Mouse (Mus musculus): ENCODE data around the gene Ajap1. TPM values are rescaled to one million over a fixed set of nuclear protein-coding genes. Genes with fewer than 3 reads are reported as not detected.

Ajap1 gene
- 0.34 and 0.45 TPM in 2 replicates for polyA plus RNA-seq (2016; fragmentation: Nextera tagmentation; extraction: Ambion mirVana)

GRCm38 (mm10) chr4:153482459-153483338 lies at the start of gene Ajap1:
Ajap1 (minus strand) TSS chr4:153482811.
- Histone ChIP-seq H3K9me3 (replicated peaks) (no peaks in the 10 kb centered on the region), H3K4me3 (peak within 1 kb of the TSS; percentile 61), H3K36me3 (no peaks in the 10 kb centered on the region), H3K4me1 (peaks cover 68% of the 10 kb centered on the region), H3K27me3 (ENCODE audit: low read depth, poor library complexity, severe bottlenecking) (peaks cover 70% of the 10 kb centered on the region), H3K27ac (peak within 1 kb of the TSS; percentile 74)
- 2% methylated on average over 106 of the region's 114 CpGs for WGBS
- peak; percentile 76 for DNase-seq (ENCODE audit: low spot score)

GRCm38 (mm10) chr4:153530536-153530935 lies 47.9 kb upstream of the Ajap1 start:
- peaks cover 16% of the 10 kb centered on the region for H3K4me1 ChIP-seq
- no peaks in the 10 kb centered on the region for H3K36me3 ChIP-seq
- H3K9me3 ChIP-seq (replicated peaks): no peaks in the 10 kb centered on the region
- H3K27ac ChIP-seq: no peak overlapping the region
- no peak for DNase-seq (ENCODE audit: low spot score)
- no peak overlapping the region for H3K4me3 ChIP-seq
- WGBS: 66% methylated on average over 14 of the region's 14 CpGs
- H3K27me3 ChIP-seq (ENCODE audit: low read depth, poor library complexity, severe bottlenecking): 0 out of 2 replicates have a peak, but pooled peaks cover 10% of the 10 kb centered on the region

GRCm38 (mm10) chr4:153521601-153522000 lies 39.0 kb upstream of the Ajap1 start:
- DNase-seq (ENCODE audit: low spot score): no peak
- H3K4me1 ChIP-seq: no peaks in the 10 kb centered on the region
- no peaks in the 10 kb centered on the region for H3K27me3 ChIP-seq (ENCODE audit: low read depth, poor library complexity, severe bottlenecking)
- 82% methylated on average over 1 of the region's 1 CpGs for WGBS
- no peaks in the 10 kb centered on the region for H3K36me3 ChIP-seq
- no peaks in the 10 kb centered on the region for H3K9me3 ChIP-seq (replicated peaks)
- no peak overlapping the region for H3K27ac ChIP-seq
- no peak overlapping the region for H3K4me3 ChIP-seq

GRCm38 (mm10) chr4:153519888-153520287 lies 37.3 kb upstream of the Ajap1 start:
- no peak overlapping the region for H3K4me3 ChIP-seq
- no peak for DNase-seq (ENCODE audit: low spot score)
- H3K4me1 ChIP-seq: 0 out of 2 replicates have a peak, but pooled peaks cover 3% of the 10 kb centered on the region
- 94% methylated on average over 3 of the region's 3 CpGs for WGBS
- no peaks in the 10 kb centered on the region for H3K36me3 ChIP-seq
- H3K9me3 ChIP-seq (replicated peaks): no peaks in the 10 kb centered on the region
- no peaks in the 10 kb centered on the region for H3K27me3 ChIP-seq (ENCODE audit: low read depth, poor library complexity, severe bottlenecking)
- H3K27ac ChIP-seq: no peak overlapping the region

GRCm38 (mm10) chr4:153519289-153519688 lies 36.7 kb upstream of the Ajap1 start:
- WGBS: 89% methylated on average over 1 of the region's 1 CpGs

GRCm38 (mm10) chr4:153515786-153516185 lies 33.2 kb upstream of the Ajap1 start:
- DNase-seq (ENCODE audit: low spot score): no peak
- H3K36me3 ChIP-seq: no peaks in the 10 kb centered on the region
- 83% methylated on average over 10 of the region's 10 CpGs for WGBS
- H3K27ac ChIP-seq: no peak overlapping the region
- no peaks in the 10 kb centered on the region for H3K27me3 ChIP-seq (ENCODE audit: low read depth, poor library complexity, severe bottlenecking)
- no peaks in the 10 kb centered on the region for H3K9me3 ChIP-seq (replicated peaks)
- H3K4me3 ChIP-seq: no peak overlapping the region
- H3K4me1 ChIP-seq: 0 out of 2 replicates have a peak, but pooled peaks cover 3% of the 10 kb centered on the region

More at GRCm38 (mm10) chr4:153519289-153519688, 36.7 kb upstream of the Ajap1 start:
- no peak overlapping the region for H3K4me3 ChIP-seq
- no peaks in the 10 kb centered on the region for H3K27me3 ChIP-seq (ENCODE audit: low read depth, poor library complexity, severe bottlenecking)
- no peak for DNase-seq (ENCODE audit: low spot score)
- H3K27ac ChIP-seq: no peak overlapping the region
- H3K4me1 ChIP-seq: 0 out of 2 replicates have a peak, but pooled peaks cover 3% of the 10 kb centered on the region
- no peaks in the 10 kb centered on the region for H3K36me3 ChIP-seq
- H3K9me3 ChIP-seq (replicated peaks): no peaks in the 10 kb centered on the region

GRCm38 (mm10) chr4:153514071-153514470 lies 31.5 kb upstream of the Ajap1 start:
- Histone ChIP-seq H3K4me3 (no peak overlapping the region), H3K9me3 (replicated peaks) (no peaks in the 10 kb centered on the region), H3K27me3 (ENCODE audit: low read depth, poor library complexity, severe bottlenecking) (no peaks in the 10 kb centered on the region), H3K36me3 (no peaks in the 10 kb centered on the region), H3K27ac (no peak overlapping the region), H3K4me1 (0 out of 2 replicates have a peak, but pooled peaks cover 3% of the 10 kb centered on the region)
- no peak for DNase-seq (ENCODE audit: low spot score)
- WGBS: 87% methylated on average over 6 of the region's 6 CpGs

- Histone ChIP-seq H3K27ac (no peak overlapping the region), H3K27me3 (ENCODE audit: low read depth, poor library complexity, severe bottlenecking) (no peaks in the 10 kb centered on the region), H3K4me1 (0 out of 2 replicates have a peak, but pooled peaks cover 3% of the 10 kb centered on the region), H3K36me3 (no peaks in the 10 kb centered on the region), H3K4me3 (no peak overlapping the region), H3K9me3 (replicated peaks) (no peaks in the 10 kb centered on the region)
- DNase-seq (ENCODE audit: low spot score): no peak
- 83% methylated on average over 1 of the region's 1 CpGs for WGBS
Observed at GRCm38 (mm10) chr4:153511530-153511929, 28.9 kb upstream of the Ajap1 start.

- no peaks in the 10 kb centered on the region for H3K36me3 ChIP-seq
- H3K9me3 ChIP-seq (replicated peaks): no peaks in the 10 kb centered on the region
- H3K27ac ChIP-seq: no peak overlapping the region
- H3K27me3 ChIP-seq (ENCODE audit: low read depth, poor library complexity, severe bottlenecking): 0 out of 2 replicates have a peak, but pooled peaks cover 3% of the 10 kb centered on the region
- H3K4me3 ChIP-seq: no peak overlapping the region
- no peak for DNase-seq (ENCODE audit: low spot score)
- H3K4me1 ChIP-seq: peaks cover 9% of the 10 kb centered on the region
- 85% methylated on average over 7 of the region's 7 CpGs for WGBS
Observed at GRCm38 (mm10) chr4:153501936-153502335, 19.3 kb upstream of the Ajap1 start.

- 43% methylated on average over 9 of the region's 9 CpGs for WGBS
- no peak overlapping the region for H3K27ac ChIP-seq
Observed at GRCm38 (mm10) chr4:153492444-153492843, 9.8 kb upstream of the Ajap1 start.

GRCm38 (mm10) chr4:153489116-153489515 lies 6.5 kb upstream of the Ajap1 start:
- Histone ChIP-seq H3K9me3 (replicated peaks) (no peaks in the 10 kb centered on the region), H3K27me3 (ENCODE audit: low read depth, poor library complexity, severe bottlenecking) (peaks cover 5% of the 10 kb centered on the region), H3K4me1 (peaks cover 31% of the 10 kb centered on the region), H3K36me3 (no peaks in the 10 kb centered on the region), H3K4me3 (no peak overlapping the region), H3K27ac (no peak overlapping the region)
- 78% methylated on average over 8 of the region's 8 CpGs for WGBS
- DNase-seq (ENCODE audit: low spot score): no peak

More at GRCm38 (mm10) chr4:153492444-153492843, 9.8 kb upstream of the Ajap1 start:
- no peak overlapping the region for H3K4me3 ChIP-seq
- 0 out of 2 replicates have a peak, but pooled peaks cover under 1% of the 10 kb centered on the region for H3K27me3 ChIP-seq (ENCODE audit: low read depth, poor library complexity, severe bottlenecking)
- H3K9me3 ChIP-seq (replicated peaks): no peaks in the 10 kb centered on the region
- no peak for DNase-seq (ENCODE audit: low spot score)
- peaks cover 25% of the 10 kb centered on the region for H3K4me1 ChIP-seq
- no peaks in the 10 kb centered on the region for H3K36me3 ChIP-seq

- no peak overlapping the region for H3K27ac ChIP-seq
- H3K4me3 ChIP-seq: no peak overlapping the region
- H3K9me3 ChIP-seq (replicated peaks): no peaks in the 10 kb centered on the region
- 65% methylated on average over 4 of the region's 4 CpGs for WGBS
- H3K27me3 ChIP-seq (ENCODE audit: low read depth, poor library complexity, severe bottlenecking): peaks cover 37% of the 10 kb centered on the region
- no peak for DNase-seq (ENCODE audit: low spot score)
- peaks cover 48% of the 10 kb centered on the region for H3K4me1 ChIP-seq
- no peaks in the 10 kb centered on the region for H3K36me3 ChIP-seq
Observed at GRCm38 (mm10) chr4:153485913-153486312, 3.3 kb upstream of the Ajap1 start.

- peaks cover 53% of the 10 kb centered on the region for H3K27me3 ChIP-seq (ENCODE audit: low read depth, poor library complexity, severe bottlenecking)
- peak overlapping the region; percentile 31; the same call in 1 of the 2 replicates for H3K27ac ChIP-seq
- no peaks in the 10 kb centered on the region for H3K9me3 ChIP-seq (replicated peaks)
- H3K4me3 ChIP-seq: peak overlapping the region; percentile 61
- H3K36me3 ChIP-seq: no peaks in the 10 kb centered on the region
- DNase-seq (ENCODE audit: low spot score): peak; percentile 90
- H3K4me1 ChIP-seq: peaks cover 63% of the 10 kb centered on the region
- 2% methylated on average over 7 of the region's 7 CpGs for WGBS
Observed at GRCm38 (mm10) chr4:153484392-153484791, 1.8 kb upstream of the Ajap1 start.

Measured in limb, embryonic 10.5 days (tissue).